Mouse (Mus musculus) ovary, postnatal 10 days (tissue): Measurements from ENCODE around the gene Ppp4r3a.
"Not testable (repeated sequence)": the region's sequence is repeated elsewhere in the genome, so short reads cannot be mapped to it uniquely, and the experiment has no call there.

Experiments
- DNase-seq: peaks from one replicate; pipeline ENCODE4 v3.0.0; 2022; ENCODE audit warnings: low spot score

Gene Ppp4r3a

DNA sequence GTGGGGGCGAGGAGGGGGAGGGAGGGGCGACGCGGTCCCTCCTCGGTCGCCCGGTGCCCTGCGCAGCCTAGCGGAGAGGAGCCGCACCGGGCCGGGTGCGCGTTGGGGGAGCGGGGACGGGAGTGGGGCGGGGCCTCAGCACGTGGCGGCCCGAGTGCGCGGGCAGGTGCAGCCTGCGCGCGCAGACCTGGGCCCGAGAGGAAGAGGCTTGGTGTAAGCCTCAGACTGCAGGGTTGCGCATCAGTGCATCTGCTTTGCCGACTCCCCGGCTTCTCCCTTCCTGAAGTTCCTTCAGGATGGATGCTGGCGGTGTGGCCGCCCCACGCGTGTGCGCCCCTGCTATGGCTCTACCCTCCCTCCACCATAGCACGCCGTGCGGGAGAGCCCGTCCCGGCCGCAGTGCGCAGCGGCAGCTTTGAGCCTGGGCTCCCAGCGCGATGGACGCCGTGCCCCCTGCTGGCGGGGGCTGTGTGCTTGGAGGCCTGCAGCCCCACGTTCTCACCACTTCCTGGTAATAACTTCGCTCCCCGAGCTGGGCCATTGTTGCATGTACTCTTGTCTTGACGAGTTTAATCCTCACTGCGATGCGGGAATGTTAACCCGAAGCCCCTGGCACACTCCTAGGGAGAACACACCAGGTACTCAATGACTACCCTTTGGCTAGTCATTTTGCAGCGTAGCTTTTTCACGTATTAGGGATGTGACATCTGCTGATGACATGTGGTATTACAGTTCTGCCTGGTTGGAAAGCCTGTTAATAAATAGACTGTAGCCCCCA lies 54.4 kb downstream of the Ppp4r3a start, which contains the start of gene Ccdc88c:
TSS of gene Ccdc88c (minus strand) at position 103 of the 778 bp plus-strand sequence.
- DNase-seq: no peak

DNA sequence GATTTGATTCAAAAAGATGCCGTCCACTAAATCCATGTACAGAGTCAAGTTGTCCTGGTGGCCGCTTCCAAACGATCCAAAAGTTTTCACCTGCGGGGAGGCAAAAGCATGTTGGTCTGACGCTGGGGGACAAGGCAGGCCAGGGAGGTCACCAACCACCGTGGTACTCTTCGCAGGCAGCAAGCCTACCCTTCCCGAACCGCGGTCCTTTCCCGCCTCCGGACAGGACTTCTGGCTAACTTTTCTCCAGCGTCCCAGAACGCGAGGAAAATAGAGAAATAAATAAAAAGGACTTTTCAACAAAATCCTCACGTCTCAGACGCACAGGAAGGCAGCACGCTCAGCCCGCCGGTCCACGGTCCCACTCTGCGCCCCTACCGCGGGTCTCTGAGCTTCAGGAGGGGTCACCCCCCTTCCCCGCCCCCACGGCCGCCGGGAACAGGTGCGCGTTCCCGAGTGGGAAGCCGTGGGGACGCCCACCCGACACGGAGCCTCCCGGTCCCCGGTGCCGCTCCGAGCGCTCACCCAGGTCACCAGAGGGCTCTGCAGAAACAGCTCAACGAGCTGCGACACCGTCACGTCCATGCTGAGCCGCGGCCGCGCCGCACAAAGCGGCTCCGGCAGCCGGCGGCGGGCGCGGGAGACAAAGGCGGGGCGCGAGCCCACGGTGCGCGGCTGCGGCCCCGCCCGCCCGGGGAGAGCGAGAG lies 55.1 kb downstream of the Ppp4r3a start:
- DNase-seq: no peak

DNA sequence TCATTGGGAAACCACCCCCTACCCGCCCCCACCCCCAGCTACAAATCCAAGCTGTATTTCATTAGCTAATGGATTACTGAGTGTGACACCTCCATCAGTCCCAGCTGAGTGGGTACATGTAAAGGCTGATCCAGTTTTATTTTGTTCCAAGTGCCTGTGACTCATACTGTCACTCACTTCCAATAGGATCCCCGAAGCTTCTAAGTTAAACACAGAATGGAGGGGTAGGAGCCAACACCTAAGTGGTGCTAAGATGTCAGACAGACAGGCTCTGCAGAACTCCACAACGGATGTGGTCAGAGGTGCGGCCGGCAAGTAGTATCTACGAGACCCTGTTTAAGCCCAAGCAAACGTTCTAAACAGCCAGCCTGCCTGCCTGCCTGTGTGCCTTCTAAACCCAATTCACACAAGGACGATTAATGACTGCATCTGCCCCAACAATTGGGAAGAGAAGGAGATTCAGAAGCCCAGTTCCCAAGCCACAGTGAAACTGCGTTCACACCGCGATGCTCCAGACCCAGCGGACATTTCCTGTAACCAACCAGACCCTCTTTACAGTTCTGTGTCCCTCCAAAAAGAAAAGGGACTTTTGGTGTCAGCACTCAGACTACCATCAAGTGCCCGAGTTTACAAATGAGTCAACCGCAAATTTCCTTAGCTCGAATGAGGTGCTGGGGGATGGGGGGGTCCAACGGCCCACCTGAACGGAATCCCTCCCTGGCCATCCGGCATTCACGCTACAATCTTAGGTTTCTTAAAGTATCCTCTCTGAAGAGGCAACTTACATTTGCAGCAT lies 55.9 kb downstream of the Ppp4r3a start:
- no peak for DNase-seq

DNA sequence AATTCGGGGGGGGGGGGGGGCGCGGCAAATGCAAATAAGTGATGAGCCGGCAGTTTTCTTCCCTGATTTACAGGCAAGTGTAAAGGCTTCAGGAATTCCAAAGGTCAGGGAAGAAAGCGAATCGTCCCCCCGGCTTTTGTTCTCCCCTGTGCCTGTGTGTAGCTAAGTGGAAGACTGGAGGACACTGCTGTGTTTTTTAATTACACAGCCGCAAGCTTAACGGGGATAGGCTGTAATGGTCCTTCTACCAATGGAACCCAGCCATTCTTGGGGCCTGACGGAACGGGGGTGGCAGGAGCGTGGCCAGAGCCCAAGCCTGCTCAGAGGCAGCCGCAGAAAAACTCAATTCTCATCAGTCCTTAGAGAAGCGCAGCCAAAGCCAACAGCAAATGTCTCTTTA lies 56.6 kb downstream of the Ppp4r3a start:
- DNase-seq: no peak

DNA sequence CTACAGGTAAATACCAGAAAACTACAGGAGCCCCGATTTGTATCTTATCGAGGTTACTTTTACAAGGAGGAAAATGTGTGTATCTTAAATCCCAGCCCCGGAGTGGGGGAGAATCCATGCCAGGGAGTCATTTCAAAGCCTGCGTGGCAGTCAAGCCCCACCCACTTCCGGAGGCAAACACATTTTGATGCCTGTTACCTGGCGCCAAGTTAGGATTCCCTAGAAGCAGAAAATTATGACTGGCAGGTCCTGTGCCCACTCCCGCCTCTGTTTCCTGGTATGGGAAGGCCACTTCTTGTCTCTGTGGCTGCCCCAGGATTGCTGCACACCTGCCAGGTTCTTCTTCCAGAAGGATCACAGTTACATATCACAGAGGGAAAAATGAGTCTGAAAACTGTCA lies 57.0 kb downstream of the Ppp4r3a start:
- DNase-seq: no peak

DNA sequence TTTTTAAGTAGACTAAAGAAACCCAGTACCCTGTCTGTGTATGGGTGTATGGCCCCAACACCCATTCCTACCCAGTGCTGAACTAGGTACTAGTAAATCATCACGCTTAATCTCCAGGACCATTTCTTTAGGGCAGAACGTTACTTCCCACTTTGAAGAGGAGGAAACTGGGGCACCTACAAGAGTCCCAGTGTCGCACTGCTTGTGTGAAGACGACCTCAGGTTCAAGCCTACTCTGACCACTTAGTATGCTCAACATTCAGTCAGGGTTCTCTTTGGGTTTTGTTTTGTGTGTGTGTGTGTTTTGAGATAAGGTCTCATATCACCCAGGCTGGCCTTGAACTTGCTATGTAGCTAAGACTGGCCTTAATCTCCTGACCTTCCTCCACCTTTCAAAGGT lies 57.5 kb downstream of the Ppp4r3a start:
- no peak for DNase-seq

DNA sequence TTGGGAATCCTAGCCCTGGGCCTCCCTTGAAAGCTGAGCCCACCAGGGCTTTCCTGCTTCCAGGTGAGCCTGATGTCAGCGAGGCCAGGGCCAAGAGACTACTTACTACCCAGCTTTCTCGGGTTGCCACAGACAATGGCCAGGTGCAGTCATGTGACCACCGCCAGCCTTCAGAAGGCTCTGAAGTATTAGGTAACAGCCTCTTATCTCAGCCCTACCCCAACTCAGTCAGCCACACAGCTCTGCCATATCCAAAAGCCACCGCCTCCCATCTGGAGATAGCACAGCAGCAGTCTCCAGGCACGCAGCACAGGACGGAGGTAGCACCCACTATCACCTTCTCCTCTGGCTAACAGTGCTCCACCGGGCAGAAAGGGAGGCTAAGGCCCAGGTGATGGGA lies 58.1 kb downstream of the Ppp4r3a start:
- DNase-seq: no peak

DNA sequence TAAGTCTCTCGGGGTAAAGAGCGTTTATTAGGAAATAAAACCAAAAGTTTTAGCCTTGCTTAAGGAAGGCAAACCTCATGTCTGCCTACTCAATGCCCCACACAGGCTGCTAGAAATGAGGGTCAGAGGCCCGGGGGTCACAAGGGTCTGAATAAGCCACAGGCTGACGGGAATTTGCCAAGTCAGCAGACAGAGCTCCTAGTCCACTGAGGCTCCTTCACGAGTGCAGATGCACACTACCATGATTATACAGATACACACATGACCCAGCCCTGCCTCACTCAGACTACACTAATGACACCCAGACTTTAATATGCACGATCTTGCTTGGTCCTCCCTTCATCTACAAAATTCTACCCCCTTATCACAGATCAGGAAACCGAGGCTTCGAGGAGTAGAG lies 58.7 kb downstream of the Ppp4r3a start:
- DNase-seq: no peak

DNA sequence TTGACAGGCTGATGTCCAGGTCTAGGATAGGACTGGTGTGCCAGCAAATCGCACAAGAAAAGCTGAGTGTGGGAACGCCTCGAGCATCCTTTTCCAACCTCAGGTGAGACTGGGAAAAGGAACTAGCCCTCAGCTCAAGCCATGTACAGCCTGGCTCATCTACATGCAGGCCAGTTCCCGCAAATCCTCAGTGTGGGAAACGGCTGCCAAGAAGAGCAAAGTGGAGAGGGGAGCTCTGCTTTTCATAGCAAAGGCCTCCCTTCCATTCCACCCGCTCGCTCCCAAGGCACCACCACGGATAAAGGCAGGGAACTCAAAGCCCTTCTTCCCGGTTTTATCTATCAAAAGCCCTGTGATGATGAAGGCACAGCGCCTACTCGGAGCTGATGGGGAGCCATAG lies 60.4 kb downstream of the Ppp4r3a start:
- no peak for DNase-seq

DNA sequence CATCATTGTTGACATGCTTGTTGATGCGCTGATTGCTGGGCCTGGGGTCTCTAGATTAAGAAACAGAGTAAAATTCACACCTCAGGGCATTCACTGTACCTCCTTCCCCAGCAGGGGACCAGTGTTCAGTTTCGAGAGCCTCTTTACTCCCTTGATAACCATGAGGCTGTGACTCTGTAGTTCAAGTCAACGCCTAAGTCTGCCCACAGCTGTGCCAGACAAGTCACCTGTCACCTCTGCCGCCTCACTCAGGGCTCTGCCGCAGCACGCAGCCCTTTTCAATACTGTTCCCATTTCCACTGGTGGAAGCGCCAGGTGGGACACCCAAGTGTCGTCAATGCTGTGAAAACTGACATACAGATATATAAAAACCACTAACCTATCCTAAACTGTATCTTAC lies 61.1 kb downstream of the Ppp4r3a start:
- no peak for DNase-seq

DNA sequence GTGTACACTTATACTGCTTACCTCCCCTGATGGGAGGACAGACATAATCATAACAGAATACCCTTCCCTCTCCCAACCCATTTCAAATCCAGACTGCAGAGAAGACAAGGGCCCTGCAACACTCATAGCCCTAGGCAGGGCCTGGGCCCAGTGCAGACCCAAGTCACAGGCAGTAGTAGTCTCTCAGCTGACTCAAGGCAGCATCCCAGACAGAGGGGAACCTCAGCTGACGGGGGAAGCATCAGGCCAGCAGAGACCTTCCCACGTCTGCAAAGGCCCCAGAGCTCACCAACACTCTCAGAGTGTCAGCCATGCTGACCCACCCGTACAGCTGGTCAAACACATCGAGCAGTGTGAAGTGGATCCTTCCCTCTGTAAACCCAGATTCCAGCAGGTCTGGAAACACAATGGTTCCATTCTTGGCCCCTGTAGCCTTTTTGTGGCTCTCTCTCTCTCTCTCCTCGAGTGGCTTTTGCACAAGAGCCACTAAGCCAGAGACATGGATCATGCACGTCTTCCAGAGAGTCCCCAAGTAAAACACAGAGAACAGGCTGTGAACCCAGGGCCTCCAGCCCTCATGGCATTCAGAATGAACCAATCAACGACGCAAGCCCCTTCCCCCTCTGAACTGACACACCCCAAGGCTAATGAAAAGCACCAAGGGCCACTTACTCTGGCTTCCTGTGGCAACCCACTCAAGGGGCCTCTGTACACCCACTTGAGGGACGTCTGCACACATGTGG lies 61.8 kb downstream of the Ppp4r3a start:
- no peak for DNase-seq

DNA sequence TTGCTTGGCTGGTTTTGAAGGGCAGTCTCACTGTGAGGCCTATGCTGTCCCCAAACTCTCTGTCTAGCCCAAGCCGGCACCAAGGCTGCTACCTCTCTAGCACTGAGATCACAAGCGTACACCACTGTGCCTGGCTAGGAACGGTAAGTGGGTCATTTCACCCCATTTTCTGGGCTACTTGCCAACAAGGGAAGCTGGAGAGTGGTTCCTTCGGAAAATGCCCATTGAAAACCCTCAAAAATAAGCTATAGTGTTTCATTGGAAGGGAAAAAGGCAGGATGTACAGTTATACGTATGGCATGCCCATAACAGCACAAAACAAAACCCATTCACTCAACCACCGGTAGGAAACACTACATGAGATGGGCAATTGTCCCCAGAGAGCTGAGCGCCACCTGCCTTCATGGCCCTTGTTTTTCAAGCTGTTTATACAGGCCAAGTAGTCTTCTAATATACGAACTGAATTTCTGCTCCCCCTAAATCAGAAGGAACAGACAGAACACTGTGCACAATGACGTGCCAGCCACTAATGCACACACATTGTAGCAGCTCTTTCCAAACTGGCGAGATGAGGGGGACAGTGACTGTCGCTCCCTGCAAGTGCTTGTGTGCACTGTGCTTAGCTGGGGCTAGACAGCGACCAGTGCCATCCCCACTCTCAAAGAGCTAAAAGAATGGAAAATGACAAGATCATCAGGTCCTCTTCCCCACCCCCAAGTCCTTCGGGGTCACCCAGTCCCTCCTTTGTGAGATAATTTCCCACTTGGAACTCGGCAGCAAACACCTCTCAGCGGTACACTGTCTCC lies 63.1 kb downstream of the Ppp4r3a start:
- no peak for DNase-seq

DNA sequence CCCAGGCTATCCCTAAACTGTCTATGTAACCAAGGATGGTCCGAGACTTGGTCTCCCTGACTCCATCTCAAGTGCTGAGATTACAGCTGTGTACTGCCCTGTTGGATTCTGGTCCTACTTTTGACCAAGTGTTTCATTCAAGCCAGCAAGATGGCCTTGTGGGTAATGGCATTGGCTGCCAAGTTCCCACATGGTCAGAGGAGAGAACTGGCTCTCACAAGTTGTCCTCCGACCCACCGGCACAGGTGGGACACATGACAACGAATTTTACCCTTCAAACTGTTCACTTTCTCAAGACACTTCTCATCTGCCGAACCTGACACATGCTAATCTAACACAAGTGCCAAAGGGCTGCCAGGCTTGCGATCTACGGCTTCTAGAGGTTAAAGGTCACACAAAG lies 64.1 kb downstream of the Ppp4r3a start:
- no peak for DNase-seq

DNA sequence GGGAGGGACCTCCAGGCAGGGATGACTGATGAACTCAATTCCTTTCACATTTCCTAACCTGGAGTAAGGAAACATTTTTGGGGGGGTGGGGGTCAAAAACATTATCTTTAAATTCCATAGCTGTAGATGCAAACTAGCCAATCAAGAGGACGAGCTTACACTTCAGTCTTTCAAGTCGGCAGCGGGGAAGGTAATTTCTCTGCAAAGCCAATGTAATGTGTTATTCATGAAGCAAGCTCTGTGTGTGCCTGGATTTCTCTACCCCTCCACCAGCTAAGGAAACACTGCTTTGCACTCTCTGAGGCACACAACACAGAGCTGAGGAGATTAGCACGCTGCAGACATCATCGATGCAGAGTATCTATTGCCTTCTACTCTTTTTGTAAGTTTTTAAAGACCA lies 64.5 kb downstream of the Ppp4r3a start:
- DNase-seq: no peak

DNA sequence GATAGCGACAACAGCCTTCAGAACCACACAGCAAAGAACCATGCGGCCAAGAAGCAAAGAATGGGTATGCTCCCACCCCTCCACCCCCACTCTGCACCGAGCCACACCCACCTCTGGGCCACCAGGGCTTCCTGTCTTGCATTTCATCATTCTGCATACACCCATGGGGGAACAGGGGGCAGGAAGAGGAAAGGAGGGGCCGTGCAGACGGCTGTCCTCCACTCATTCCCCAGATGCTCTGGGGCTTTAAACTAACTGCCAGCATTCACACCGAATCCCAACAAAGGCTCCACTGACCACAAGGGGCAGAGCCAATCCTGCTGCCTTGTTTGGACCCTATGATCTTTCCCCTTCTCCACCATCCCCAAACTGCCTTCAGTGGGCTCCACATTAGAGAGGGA lies 65.5 kb downstream of the Ppp4r3a start:
- DNase-seq: no peak

DNA sequence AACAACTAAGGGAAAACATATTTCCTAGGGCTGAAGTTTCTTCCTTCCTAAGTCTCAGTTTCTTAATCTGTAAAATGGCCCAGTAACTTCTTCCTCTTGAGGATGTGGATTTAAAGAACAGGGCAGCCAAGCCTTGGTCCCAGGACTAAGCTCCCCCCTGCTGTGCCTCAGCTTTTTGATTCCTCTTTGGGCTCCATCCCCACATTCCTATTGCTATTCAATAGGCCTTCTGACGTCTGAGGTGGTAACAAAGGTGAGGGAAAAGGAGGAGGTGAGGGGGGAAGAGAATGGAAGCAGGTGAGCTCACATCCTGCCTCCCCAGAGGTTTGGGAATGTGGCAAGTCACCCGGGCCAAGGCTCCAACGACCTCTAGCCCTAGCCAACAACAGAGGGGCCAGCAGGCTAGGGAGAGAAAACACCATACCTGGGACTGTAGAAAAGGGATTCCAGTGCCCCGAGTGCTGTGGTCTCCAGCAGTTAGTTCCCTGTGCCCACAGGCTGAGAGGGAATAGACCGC lies 67.0 kb downstream of the Ppp4r3a start:
- no peak for DNase-seq

DNA sequence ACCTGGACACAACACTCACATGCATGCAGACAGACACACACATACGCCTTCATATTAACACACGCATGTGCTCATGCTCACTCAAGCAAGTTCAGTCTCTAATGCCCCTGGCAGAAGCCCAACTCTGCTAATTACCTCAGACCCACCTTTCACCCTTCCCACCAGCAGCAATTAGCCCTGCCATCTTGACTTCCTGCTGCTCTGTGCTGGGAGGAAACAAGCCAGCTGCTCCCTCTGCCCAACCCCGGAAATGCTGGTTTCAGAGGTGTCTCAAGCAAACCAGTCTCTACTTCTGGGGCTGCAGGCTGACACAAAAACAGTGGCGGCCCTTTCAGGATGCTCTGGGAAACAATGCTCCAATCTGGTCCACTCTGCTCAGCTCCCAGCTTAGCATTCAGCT lies 67.6 kb downstream of the Ppp4r3a start:
- no peak for DNase-seq

DNA sequence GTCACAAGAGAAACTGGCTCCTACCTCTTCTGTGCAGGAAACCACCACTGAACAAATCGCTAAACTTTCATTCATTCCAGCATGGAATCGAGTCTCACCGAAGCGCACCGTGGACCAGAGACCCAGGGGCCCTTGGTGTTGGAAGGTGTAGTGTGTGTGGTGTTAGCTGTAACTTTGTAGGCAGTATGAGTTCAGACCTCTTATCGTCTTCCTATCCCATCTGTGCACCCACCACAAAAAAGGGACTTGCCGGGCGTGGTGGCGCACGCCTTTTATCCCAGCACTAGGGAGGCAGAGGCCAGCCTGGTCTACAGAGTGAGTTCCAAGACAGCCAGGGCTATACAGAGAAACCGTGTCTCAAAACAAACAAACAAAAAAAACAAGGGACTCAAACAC lies 68.3 kb downstream of the Ppp4r3a start:
- no peak for DNase-seq

DNA sequence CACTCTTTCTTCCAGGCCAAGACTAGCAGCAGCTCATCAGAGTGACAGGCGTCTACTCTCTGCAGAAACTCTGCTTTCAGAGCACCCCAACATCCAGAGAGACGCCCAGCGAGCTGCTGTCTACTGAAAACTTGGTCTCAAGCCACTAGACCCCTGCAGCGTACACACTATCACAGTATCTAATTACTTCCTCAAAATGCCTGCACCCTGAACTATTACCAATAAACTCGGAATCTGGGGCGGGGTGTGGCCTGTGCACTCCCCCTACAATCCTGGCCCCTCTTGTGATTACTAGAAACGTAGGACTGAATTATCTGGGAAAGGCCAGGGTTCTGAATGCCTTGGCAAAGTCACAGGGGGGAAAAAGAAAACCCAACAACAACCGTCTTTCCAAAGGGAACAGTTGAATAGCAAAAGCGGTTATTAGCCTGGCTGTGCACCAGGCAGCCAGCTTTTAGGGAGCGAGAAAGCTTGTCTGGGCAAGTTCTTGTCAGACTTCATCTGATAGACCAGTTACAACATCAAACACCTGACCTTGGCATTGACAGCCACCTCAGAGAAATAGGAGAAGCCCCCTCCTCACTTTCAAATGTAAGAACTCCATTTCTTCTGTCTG lies 68.8 kb downstream of the Ppp4r3a start:
- DNase-seq: no peak

DNA sequence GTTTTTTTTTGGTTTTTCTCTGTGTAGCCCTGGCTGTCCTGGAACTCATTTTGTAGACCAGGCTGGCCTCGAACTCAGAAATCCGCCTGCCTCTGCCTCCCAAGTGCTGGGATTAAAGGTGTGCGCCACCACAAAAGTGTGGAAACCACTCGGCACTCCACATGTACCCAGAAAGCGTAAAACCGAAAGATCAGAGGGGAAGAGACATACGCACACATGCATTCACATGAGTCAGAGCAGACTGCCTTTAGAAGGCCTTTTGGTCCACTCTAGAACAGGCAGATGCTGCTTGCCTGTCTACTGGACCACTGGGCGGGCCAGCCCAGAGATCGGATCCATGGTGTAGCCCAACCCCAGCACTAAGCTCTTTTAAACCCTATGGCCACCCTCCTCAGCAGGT lies 69.8 kb downstream of the Ppp4r3a start:
- DNase-seq: not testable (repeated sequence)
